Mouse (Mus musculus): Measurements from ENCODE around the gene Tex14.

- TF ChIP-seq CTCF (IDR thresholded peaks at IDR 0.05; ENCODE audit: extremely low read depth, insufficient read depth, low read length) (no peak), POLR2A (IDR thresholded peaks at IDR 0.05; ENCODE audit: extremely low read depth, insufficient read depth, low read length) (no peak)
Observed at GRCm38 (mm10) chr11:87359262-87359612, 45.6 kb upstream of the Tex14 start.

Data from cortical plate, adult 2 months (tissue).